Mouse (Mus musculus): ENCODE measurements around the gene Ankrd13b. TPM values are rescaled to one million over a fixed set of nuclear protein-coding genes. Genes with fewer than 3 reads are reported as not detected.

Gene Ankrd13b
- total RNA-seq, 1 experiment from 2014 or later, result 8.2 TPM

DNA sequence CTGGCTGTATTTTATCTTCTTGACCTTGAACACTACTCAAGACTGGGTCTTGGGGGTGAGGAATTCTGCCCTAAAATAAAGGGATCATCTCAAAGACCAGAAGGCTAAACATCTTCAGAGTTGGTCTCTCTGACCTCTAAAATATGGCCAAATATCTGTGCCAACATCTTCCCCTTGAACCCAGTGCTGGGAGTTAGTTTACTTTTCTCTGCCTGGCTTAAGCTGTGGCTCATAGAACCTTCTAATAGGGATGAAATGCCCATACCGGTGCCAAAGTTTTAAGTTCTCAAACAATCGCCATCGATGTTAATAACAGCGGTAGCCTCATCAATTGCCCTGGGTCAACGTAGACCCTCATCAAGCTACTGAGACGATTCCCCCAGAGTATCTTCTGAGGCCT lies 27.6 kb downstream of the Ankrd13b start:
- no peak for DNase-seq

DNA sequence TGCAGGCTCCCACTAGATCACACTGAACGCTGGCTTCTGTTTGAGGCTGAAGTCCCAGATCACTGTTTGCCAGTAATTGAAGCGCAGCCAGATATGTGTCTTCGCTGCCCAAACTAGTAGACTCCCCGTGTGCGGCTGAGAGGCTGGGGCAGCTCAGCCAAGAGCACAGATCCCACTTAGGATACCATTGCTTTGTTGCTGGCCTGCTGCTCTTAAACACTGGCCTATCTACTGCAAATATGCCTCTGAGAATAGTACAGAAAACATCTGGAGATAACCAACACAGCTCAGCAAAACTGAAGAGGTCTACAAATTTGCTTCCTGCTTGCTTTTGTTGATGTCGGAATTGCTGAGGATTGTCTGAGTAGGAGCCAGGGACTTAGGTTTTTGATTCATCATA lies 32.6 kb downstream of the Ankrd13b start:
- DNase-seq, result peak; percentile 22

DNA sequence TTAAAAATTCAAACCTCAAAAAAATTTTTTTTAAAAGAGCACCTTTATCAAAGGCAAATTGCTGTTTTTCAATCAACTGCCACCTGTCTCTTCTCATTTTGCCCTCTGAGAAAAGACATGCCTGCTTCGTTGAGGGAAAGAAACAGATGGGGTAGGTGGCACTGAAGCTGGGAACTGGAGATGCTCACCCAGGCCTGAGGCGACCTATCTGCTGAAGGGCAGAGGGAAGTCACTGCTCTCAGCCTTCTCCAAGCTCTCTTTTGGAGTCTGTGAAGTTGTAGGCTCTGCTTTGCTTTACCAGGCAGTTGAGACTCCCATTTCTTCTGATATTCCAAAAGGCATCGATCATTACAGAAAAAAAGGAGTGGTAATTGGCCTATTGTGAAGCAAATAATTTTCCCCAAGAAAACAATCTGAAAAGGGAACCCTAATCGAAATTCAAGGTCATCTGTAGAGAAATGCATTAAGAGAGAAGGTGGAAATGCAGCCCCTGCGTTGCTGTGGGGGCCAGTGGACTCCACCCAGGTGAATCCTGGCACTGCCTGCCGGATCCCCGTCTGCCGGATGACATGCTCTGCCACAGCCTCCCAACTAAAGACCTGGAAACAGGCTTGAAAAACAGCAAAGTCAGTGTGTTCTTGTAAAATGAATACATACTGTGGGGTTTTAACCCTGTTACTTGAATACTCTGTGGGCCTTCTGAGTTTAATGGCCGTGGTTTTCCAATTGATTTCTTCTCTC lies 33.5 kb downstream of the Ankrd13b start:
- no peak for DNase-seq

DNA sequence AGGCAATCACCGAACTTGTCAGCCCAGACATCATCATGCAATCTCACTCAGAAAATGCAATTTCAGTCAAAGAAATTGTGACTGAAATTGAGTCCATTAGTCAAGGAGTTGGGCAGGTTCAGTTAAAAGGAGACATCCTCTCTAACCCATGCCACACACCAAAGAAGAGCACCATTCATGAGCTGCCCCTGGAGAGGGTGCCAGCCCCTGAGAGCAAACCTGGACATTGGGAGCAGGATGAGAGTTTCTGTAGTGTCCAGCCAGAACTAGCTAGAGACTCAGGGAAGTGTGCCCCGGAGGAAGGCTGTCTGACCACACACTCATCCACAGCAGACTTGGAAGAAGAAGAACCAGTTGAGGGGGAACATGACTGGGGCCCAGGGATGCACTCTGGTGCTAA lies 36.1 kb downstream of the Ankrd13b start:
- no peak for DNase-seq

DNA sequence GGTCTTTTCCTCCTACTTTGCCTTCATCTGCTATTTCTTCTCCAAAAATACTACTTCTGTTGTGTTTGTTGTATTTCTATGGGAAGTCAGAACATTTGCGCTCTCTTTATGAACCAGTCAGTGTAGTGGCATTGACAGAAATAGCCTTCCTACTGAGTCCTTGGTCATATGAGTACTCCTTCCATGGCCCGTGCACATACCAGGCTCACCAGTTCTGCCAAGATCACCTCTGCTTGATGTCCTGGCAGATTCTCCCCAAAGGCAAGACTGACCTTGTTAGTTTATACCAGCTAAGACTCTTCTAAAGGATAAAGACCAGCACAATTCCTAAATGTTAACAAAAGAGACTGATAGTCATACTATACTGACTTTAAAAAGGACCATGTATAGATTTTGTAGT lies 37.8 kb downstream of the Ankrd13b start:
- no peak for DNase-seq

DNA sequence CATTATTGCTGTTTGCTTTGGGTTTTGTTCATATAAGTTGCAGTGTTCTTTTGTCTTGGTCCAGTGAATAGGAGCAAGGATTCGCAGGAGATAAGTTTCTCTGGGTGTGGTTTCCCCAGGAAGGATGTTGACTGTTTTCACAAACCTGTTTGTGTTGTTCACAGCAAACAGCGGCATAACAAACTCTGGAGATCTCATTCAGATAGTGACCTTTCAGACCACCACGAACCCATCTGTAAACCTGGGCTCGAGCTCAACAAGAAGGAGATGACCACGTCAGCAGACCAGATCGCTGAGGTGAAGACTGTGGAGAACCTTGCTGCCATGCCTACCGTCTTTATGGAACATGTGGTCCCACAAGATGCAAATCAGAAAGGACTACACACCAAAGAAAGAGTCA lies 40.3 kb downstream of the Ankrd13b start:
- DNase-seq, result no peak

DNA sequence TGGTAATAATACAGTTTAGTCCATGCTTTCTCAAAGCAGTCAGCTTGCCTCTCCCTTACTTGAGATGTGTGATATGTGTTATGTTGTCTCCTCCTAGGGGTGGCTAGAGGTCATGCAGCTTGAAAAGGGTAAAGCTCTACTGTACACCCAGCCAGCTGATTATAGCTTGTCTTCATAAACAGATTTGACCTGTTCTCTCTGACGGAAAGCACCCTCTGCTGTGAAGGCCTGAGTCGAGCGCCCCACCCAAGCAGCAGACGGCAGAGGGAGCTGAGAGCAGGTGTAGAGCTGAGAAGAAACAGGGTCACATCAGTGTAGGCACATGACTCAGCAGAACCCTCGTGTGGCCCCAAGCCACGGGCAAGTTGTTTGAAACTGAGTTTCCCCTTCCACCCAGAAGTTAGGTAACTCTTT lies 42.8 kb downstream of the Ankrd13b start:
- peak; percentile 64 for DNase-seq

DNA sequence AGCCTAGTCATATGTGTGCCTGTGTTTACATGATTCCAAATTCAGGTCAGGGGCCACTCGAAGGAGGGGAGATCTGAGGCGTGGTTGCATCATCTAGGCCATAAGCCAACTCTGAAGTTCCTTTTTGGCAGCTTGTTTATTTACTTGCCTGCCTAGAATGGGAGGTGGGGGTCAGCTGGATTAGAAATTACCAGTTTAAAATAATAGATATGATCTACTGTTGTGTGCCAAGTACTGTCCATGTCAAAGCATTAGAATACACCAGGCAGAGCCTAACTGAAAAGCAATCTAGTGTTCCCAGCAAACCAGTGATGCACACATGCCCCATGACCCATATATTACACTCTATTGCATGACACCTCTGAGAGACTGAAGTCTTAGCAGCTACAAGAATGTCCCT lies 44.5 kb downstream of the Ankrd13b start:
- DNase-seq, result peak; percentile 52

DNA sequence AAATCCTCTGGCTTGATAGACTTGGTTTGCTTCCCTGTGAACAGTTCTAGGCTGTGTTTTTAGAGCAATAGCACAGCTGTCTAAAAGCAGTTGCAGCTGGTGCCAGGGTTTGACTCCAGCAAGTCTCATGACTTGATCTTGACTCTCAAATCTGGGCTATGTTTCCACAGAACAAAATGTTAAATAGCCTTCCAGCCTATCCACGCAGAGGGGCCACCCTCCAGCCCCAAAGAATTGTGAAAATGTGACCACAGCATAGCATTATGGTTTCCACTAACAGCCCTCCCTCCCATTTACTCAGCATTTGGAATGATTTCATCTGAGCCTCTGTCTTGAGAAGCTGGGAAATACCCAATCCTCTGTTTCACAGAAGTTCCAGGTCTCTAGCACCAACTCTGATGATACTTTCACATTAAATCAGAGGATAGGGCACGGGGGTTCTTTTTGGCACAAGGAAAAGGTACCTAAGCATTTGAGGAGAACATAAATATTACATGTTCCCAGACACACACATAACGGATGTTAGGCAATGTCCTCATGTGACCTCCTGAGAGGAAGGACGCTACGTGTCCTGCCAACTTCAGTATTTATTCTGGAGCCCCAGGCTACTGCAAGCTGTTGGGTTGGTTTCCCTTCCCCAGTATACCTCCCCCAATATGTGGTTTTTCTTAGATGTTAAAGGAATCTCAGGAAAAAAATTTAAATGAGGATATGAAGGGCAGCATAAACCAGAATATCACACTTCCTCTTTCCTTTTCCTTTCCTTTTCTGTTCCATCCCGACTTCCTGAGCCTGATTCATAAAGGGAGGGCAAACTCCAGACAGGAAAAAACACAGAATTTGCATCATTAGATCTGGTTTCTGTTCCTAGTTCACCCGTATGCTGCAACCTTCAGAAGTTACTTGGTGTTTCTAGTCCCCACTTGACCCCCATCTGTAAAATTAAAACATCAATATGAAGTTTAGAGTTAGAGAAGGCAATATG lies 47.0 kb downstream of the Ankrd13b start:
- DNase-seq, result peak; percentile 50

DNA sequence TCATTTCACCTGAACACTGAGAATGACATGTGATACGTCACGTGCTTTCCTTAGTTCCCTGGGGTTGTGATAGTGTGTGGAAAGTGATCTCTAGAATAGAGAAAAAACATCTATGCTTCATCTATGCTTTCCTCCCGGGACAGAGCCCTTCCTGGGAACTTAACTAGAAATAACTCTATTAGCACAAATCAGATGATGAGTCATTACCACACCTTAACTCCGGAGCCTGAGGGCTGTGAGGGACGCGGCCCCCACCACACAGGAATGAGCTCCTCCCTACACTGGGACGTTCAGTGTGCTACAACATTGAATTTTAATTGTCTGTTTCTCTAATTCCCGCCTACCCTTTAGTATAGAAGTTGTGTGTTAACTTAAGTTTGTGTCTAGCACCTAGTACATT lies 48.5 kb downstream of the Ankrd13b start:
- DNase-seq, result no peak

DNA sequence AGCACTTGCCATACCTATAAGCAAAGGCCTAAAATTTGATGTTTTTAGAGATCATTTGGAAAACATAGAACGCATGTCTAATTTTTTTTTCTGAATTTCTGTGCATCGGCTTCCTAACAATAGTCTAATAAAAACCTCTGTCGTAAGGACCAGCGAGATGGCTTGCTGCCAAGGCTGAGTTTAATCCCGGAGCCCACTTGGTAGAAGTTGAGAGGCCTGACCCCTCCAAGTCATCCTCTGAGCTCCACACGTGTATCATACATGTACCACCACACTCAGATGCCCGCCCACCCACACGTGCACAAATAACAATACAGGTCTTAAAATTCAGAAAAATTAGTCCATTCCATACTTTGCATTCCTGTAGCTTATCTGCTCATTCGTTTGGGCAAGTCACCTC lies 49.4 kb downstream of the Ankrd13b start:
- DNase-seq, result no peak

DNA sequence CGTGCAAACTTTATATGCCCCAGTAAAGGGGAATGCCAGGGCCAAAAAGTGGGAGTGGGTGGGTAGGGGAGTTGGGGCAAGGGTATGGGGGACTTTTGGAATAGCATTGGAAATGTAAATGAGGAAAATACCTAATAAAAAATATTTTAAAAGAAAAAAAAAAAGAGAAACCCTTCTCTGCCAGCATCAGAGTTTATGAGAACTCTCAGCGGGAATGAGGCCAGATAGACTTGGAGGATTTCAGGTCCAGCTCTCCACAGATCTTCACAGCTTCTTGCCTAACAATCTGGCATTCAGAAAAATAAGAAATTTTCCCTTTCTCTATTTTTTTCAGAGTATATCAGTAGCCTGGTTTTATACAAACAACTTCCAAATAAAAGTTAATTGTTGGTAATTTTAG lies 52.5 kb downstream of the Ankrd13b start:
- no peak for DNase-seq

DNA sequence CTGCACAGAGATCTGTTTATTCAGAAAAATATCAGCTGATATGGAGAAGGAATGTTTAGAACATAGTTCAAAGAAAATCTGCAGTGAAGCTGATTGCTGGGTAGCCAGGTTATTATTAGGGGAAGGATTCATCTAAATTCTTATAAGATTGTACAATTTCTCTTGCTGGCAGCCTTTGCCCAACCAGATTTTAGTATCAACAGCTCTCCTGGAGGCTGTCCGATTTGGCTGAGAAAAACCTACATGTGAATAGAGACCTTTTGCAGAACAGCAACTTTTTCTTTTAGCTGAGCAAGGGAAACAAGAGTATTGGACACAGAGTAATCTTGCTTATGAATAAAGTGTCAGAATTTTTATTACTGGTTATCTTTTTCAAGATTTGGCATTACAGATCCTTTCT lies 61.0 kb downstream of the Ankrd13b start:
- no peak for DNase-seq

DNA sequence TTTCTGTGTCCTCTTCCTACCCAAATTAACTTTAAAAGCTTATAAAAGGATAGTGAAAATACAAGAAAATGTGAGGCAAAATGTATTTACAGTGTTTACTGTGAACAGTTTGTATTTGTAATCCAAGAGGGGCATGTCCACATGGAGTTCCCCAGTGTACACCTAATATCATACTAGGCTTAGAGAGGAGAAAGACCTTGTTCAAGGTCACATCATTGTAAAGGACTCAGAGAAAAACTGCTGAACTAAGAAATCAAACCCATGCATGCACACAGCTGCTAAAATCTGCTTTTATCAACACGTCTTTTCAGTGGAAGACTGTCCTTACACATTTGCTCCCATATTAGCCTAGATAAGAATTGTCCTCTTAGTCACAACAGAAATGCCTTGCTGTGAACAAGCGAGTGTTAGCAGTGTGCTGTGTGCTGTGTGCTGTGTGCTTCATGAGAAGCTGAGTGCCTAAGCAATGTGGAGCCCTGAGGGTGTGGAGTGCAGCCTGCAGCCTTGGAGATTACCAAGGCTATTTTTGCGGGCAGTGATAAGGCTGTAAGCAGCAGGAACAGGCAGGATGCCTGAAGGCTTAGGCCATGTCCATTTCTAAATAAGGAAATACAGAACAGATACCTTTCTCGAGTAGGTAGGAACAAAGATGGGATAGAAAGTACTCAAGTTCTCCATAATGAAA lies 66.2 kb downstream of the Ankrd13b start:
- DNase-seq, result peak; percentile 41

Other genes with a start within 250 kb of the Ankrd13b start
- gene Coro6, start 27.3 kb downstream of the Ankrd13b start, total RNA-seq (2021), result 3.6 and 7.8 TPM in 2 replicates
- 49.5 and 53.0 TPM in 2 replicates for gene Git1, start 3.9 kb upstream of the Ankrd13b start, total RNA-seq (2021)
- 24.3 and 26.9 TPM in 2 replicates for gene Abhd15, start 25.4 kb upstream of the Ankrd13b start, total RNA-seq (2021)
- gene Trp53i13, start 26.3 kb upstream of the Ankrd13b start, total RNA-seq (2021), result 9.6 and 12.5 TPM in 2 replicates
- not detected in 2 replicates for gene Gm10392, start 29.5 kb upstream of the Ankrd13b start, total RNA-seq (2021)
- 53.6 and 53.7 TPM in 2 replicates for gene Taok1, start 118.1 kb upstream of the Ankrd13b start, total RNA-seq (2021)
- 77.1 and 82.5 TPM in 2 replicates for gene Nufip2, start 196.5 kb upstream of the Ankrd13b start, total RNA-seq (2021)
- not detected in 2 replicates for gene Cryba1, start 235.6 kb upstream of the Ankrd13b start, total RNA-seq (2021)